Mouse (Mus musculus) liver, embryonic 14.5 days (tissue): ENCODE results near the gene Kcnq1.

Experiments
- CTCF ChIP-seq: IDR thresholded peaks from 2 replicates; pipeline ENCODE4 v1.5.1; 2016; ENCODE audit warnings: antibody characterized with exemption, low read depth, control low read depth
- EP300 ChIP-seq: IDR thresholded peaks from 2 replicates; pipeline ENCODE4 v1.6.1; 2016; ENCODE audit warnings: antibody characterized with exemption, low read depth

- TF ChIP-seq CTCF (no peak), EP300 (no peak)
Measured at GRCm38 (mm10) chr7:143185506-143185905, 79.3 kb downstream of the Kcnq1 start.
